Mouse (Mus musculus) liver, embryonic 14.5 days (tissue): ENCODE measurements around the gene Kcnq1.

Experiments
- CTCF ChIP-seq: IDR thresholded peaks from 2 replicates; pipeline ENCODE4 v1.5.1; 2016; ENCODE audit warnings: antibody characterized with exemption, low read depth, control low read depth
- EP300 ChIP-seq: IDR thresholded peaks from 2 replicates; pipeline ENCODE4 v1.6.1; 2016; ENCODE audit warnings: antibody characterized with exemption, low read depth

GRCm38 (mm10) chr7:143349287-143349686 is 243.1 kb downstream of the Kcnq1 start:
- TF ChIP-seq CTCF (no peak), EP300 (no peak)
